Mouse (Mus musculus): ENCODE results near the gene Prl6a1. TPM values are rescaled to one million over a fixed set of nuclear protein-coding genes. Genes with fewer than 3 reads are reported as not detected.

The Prl6a1 gene
- not detected for total RNA-seq (2023)

GRCm38 (mm10) chr13:27312334-27313225 lies at the start of gene Prl6a1:
Gene Prl6a1 (plus strand): TSS chr13:27312627.

GRCm38 (mm10) chr13:27345373-27345772 lies 32.9 kb downstream of the Prl6a1 start, which contains the start of gene Prl8a2:
Gene Prl8a2 (plus strand): TSS chr13:27345673.

Other genes starting within 250 kb of the Prl6a1 start
- gene Prl3d1, start 218.4 kb upstream of the Prl6a1 start, total RNA-seq (2023): not detected
- not detected for gene Prl3d2, start 190.9 kb upstream of the Prl6a1 start, total RNA-seq (2023)
- gene Prl3d3, start 155.8 kb upstream of the Prl6a1 start, total RNA-seq (2023): not detected
- not detected for gene Prl3c1, start 116.0 kb upstream of the Prl6a1 start, total RNA-seq (2023)
- gene Prl3b1, start 70.8 kb upstream of the Prl6a1 start, total RNA-seq (2023): not detected
- gene Prl3a1, start 53.2 kb upstream of the Prl6a1 start, total RNA-seq (2023): not detected
- gene Prl8a2, start 33.0 kb downstream of the Prl6a1 start, total RNA-seq (2023): not detected
- not detected for gene Prl2b1, start 78.2 kb downstream of the Prl6a1 start, total RNA-seq (2023)
- gene Prl8a6, start 126.1 kb downstream of the Prl6a1 start, total RNA-seq (2023): not detected
- not detected for gene Prl8a8, start 200.6 kb downstream of the Prl6a1 start, total RNA-seq (2023)

Data from CD4-positive naive resting alpha-beta T cell, adult 76 days (primary cell).